Mouse (Mus musculus): ENCODE measurements around the gene Gast. TPM values are rescaled to one million over a fixed set of nuclear protein-coding genes. Genes with fewer than 3 reads are reported as not detected.
"Not testable (repeated sequence)": the region's sequence is repeated elsewhere in the genome, so short reads cannot be mapped to it uniquely, and the experiment has no call there.

Gene Gast
- polyA plus RNA-seq, 1 experiment from 2014 or later = 1.3 TPM

GRCm38 (mm10) chr11:100352076-100352857 lies 18.1 kb downstream of the Gast start:
- Histone ChIP-seq H3K4me2 (ENCODE audit: low read length) (no peak overlapping the region; the same call in 1 of the 2 replicates), H3K9ac (replicated peaks; ENCODE audit: low read length) (peak overlapping the region; percentile 21; the same call in 1 of the 2 replicates), H3K9me3 (ENCODE audit: control insufficient read depth, low read length) (no peaks in the 10 kb centered on the region), H3K4me1 (ENCODE audit: control insufficient read depth, insufficient read depth, low read length) (peaks cover 20% of the 10 kb centered on the region), H3K36me3 (ENCODE audit: control insufficient read depth, insufficient read depth, low read length) (peaks cover 24% of the 10 kb centered on the region; the same call in 1 of the 2 replicates), H3K4me3 (replicated peaks; ENCODE audit: low read depth, low read length) (no peak overlapping the region), H3K27me3 (ENCODE audit: control insufficient read depth, insufficient read depth, low read length) (no peaks in the 10 kb centered on the region), H3K27ac (replicated peaks; ENCODE audit: low read depth, low read length) (peak overlapping the region; percentile 56)
- WGBS = 32% methylated on average over 10 of the region's 10 CpGs
- ATAC-seq (ENCODE audit: low FRiP score, low TSS enrichment) (no peak), DNase-seq (peak; percentile 81)

DNA sequence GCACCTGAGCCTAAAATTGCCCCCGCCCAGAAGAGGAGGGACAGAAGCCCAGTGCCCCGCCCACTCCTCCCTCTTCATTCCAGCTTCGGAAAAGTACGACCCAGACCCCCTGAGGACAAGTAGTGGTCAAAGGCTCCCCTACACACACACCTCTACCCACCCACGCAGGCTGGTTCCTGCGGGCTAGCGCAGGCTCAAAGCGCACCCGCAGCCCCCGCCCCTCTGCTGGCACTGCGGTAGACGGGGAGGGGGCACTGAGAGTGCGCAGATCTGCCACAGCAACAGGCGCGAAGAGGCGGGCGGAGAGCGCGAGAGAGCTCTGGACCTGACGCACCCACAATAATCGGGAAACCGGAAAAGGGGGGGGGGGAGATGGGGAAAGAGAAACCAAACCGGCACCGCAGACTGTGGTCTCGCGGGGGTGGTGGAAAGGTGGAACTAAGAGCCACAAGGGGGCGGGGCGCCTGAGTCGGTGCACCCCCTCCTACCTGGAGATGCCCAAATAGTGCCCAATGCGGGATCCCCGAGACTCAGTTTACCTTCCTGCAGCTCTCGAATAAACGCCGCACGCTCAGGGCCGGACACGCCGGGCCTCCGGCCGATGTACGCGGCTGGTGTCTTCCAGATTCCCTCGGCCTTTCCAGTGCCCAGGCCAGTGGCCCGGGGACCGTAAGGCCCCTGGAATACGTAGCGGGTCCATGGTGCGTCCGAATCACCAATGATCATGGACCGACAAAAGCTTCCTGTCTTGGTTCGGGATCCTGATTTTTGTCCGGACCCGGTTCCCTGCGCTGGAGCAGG lies 21.1 kb downstream of the Gast start:
- Histone ChIP-seq H3K36me3 (ENCODE audit: control insufficient read depth, insufficient read depth, low read length) (peaks cover 12% of the 10 kb centered on the region; the same call in 1 of the 2 replicates), H3K27ac (replicated peaks; ENCODE audit: low read depth, low read length) (peak overlapping the region; percentile 69)
- ATAC-seq (ENCODE audit: low FRiP score, low TSS enrichment) = peak; percentile 62

GRCm38 (mm10) chr11:100355972-100356818 lies 22.0 kb downstream of the Gast start, which contains the start of gene Hap1:
Gene Hap1, minus strand, starts transcription at chr11:100356128.
- Histone ChIP-seq H3K4me1 (ENCODE audit: control insufficient read depth, insufficient read depth, low read length) (peaks cover 20% of the 10 kb centered on the region), H3K9me3 (ENCODE audit: control insufficient read depth, low read length) (no peaks in the 10 kb centered on the region), H3K27ac (replicated peaks; ENCODE audit: low read depth, low read length) (peak within 1 kb of the TSS; percentile 69), H3K4me3 (replicated peaks; ENCODE audit: low read depth, low read length) (peak within 1 kb of the TSS; percentile 79), H3K36me3 (ENCODE audit: control insufficient read depth, insufficient read depth, low read length) (peaks cover 12% of the 10 kb centered on the region; the same call in 1 of the 2 replicates), H3K27me3 (ENCODE audit: control insufficient read depth, insufficient read depth, low read length) (peaks cover 4% of the 10 kb centered on the region; the same call in 1 of the 2 replicates), H3K4me2 (ENCODE audit: low read length) (peak within 1 kb of the TSS; percentile 99), H3K9ac (replicated peaks; ENCODE audit: low read length) (peak within 1 kb of the TSS; percentile 75)
- ATAC-seq (ENCODE audit: low FRiP score, low TSS enrichment) = peak; percentile 73
- under 1% methylated on average over 49 of the region's 49 CpGs for WGBS
- DNase-seq = peak; percentile 92

More for the DNA sequence above, 21.1 kb downstream of the Gast start:
- no peaks in the 10 kb centered on the region for H3K9me3 ChIP-seq (ENCODE audit: control insufficient read depth, low read length)
- H3K4me3 ChIP-seq (replicated peaks; ENCODE audit: low read depth, low read length) = peak overlapping the region; percentile 79
- DNase-seq = peak; percentile 77
- peak overlapping the region; percentile 99 for H3K4me2 ChIP-seq (ENCODE audit: low read length)
- WGBS = under 1% methylated on average over 54 of the region's 54 CpGs
- peaks cover 4% of the 10 kb centered on the region; the same call in 1 of the 2 replicates for H3K27me3 ChIP-seq (ENCODE audit: control insufficient read depth, insufficient read depth, low read length)
- peaks cover 20% of the 10 kb centered on the region for H3K4me1 ChIP-seq (ENCODE audit: control insufficient read depth, insufficient read depth, low read length)
- H3K9ac ChIP-seq (replicated peaks; ENCODE audit: low read length) = peak overlapping the region; percentile 75

DNA sequence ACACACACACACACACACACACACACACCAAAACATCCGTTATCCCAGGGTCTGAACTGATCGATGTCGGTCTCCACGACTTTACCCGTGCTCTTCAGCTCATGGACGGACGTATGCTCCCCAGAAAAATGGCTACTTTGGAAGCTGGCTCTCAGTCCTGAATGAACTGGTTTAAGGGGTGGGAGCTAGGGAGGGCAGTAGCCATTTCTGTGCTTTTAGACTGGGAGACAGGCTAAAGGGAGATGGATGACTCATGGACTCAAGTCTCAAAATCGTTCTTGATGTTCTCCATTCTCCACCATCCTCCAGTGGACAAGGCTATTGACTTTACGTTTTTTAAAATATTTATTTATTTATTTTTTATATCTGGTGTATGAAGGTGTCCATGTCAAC lies 22.6 kb downstream of the Gast start:
- no peak for ATAC-seq (ENCODE audit: low FRiP score, low TSS enrichment)
- Histone ChIP-seq H3K27me3 (ENCODE audit: control insufficient read depth, insufficient read depth, low read length) (peaks cover 4% of the 10 kb centered on the region; the same call in 1 of the 2 replicates), H3K9me3 (ENCODE audit: control insufficient read depth, low read length) (no peaks in the 10 kb centered on the region), H3K9ac (replicated peaks; ENCODE audit: low read length) (peak overlapping the region; percentile 75; the same call in 1 of the 2 replicates), H3K4me1 (ENCODE audit: control insufficient read depth, insufficient read depth, low read length) (peaks cover 17% of the 10 kb centered on the region), H3K27ac (replicated peaks; ENCODE audit: low read depth, low read length) (no peak overlapping the region), H3K36me3 (ENCODE audit: control insufficient read depth, insufficient read depth, low read length) (peaks cover 12% of the 10 kb centered on the region; the same call in 1 of the 2 replicates), H3K4me3 (replicated peaks; ENCODE audit: low read depth, low read length) (peak overlapping the region; percentile 79), H3K4me2 (ENCODE audit: low read length) (peak overlapping the region; percentile 99)
- 13% methylated on average over 9 of the region's 9 CpGs for WGBS
- DNase-seq = peak; percentile 35

DNA sequence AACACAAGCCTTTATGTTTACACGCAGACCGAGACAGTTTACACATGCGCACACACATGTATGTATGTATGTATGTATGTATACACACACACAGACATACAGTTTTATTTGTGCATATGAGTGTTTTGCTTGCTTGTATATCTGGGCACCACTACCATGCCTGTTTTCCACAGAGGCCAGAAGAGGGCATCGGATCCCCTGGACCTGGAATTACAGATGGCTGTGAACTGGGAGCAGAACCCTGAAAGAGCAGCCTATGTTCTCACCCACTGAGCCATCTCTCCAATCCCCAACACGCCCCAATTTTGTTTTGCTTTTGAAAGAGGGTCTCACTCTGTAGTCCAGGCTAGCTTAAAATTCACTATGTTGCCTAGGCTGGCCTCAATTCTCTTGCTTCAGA lies 23.2 kb downstream of the Gast start:
- ATAC-seq (ENCODE audit: low FRiP score, low TSS enrichment) = no peak
- WGBS = 53% methylated on average over 5 of the region's 5 CpGs
- peaks cover 12% of the 10 kb centered on the region; the same call in 1 of the 2 replicates for H3K36me3 ChIP-seq (ENCODE audit: control insufficient read depth, insufficient read depth, low read length)
- DNase-seq = no peak
- no peak overlapping the region for H3K4me3 ChIP-seq (replicated peaks; ENCODE audit: low read depth, low read length)
- peaks cover 4% of the 10 kb centered on the region; the same call in 1 of the 2 replicates for H3K27me3 ChIP-seq (ENCODE audit: control insufficient read depth, insufficient read depth, low read length)
- no peaks in the 10 kb centered on the region for H3K9me3 ChIP-seq (ENCODE audit: control insufficient read depth, low read length)
- peaks cover 12% of the 10 kb centered on the region for H3K4me1 ChIP-seq (ENCODE audit: control insufficient read depth, insufficient read depth, low read length)
- no peak overlapping the region for H3K9ac ChIP-seq (replicated peaks; ENCODE audit: low read length)
- H3K4me2 ChIP-seq (ENCODE audit: low read length) = no peak overlapping the region
- no peak overlapping the region for H3K27ac ChIP-seq (replicated peaks; ENCODE audit: low read depth, low read length)

GRCm38 (mm10) chr11:100360175-100360574 lies 26.0 kb downstream of the Gast start:
- 84% methylated on average over 6 of the region's 6 CpGs for WGBS
- peaks cover under 1% of the 10 kb centered on the region for H3K4me1 ChIP-seq (ENCODE audit: control insufficient read depth, insufficient read depth, low read length)

DNA sequence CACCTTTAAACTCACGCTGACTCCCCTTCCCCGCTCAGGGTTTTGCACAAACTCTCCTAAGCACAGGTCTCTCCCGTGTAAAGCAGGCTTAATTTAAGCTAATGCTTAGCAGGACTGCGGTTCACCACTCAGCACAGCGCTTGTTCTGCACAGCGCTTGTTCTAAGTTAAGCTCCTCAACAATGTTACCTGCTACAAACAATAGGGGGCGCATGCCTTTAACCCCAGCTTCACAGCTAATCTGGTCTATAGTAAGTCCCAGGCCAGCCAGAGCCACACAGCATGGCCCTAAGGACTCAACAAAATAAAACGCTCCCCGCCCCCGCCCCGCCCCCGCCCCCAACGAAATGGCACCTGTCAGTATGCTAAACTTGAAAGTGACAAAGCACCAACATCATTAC lies 26.9 kb downstream of the Gast start:
- WGBS = no CpG with 5 or more reads among the region's 13 CpGs
- H3K4me2 ChIP-seq (ENCODE audit: low read length); H3K36me3 ChIP-seq (ENCODE audit: control insufficient read depth, insufficient read depth, low read length); H3K9me3 ChIP-seq (ENCODE audit: control insufficient read depth, low read length); H3K4me1 ChIP-seq (ENCODE audit: control insufficient read depth, insufficient read depth, low read length); H3K9ac ChIP-seq (replicated peaks; ENCODE audit: low read length); H3K27me3 ChIP-seq (ENCODE audit: control insufficient read depth, insufficient read depth, low read length); DNase-seq; ATAC-seq (ENCODE audit: low FRiP score, low TSS enrichment); H3K27ac ChIP-seq (replicated peaks; ENCODE audit: low read depth, low read length); H3K4me3 ChIP-seq (replicated peaks; ENCODE audit: low read depth, low read length): not testable (repeated sequence)

More at GRCm38 (mm10) chr11:100360175-100360574, 26.0 kb downstream of the Gast start:
- Histone ChIP-seq H3K4me3 (replicated peaks; ENCODE audit: low read depth, low read length) (no peak overlapping the region), H3K9ac (replicated peaks; ENCODE audit: low read length) (no peak overlapping the region), H3K9me3 (ENCODE audit: control insufficient read depth, low read length) (no peaks in the 10 kb centered on the region), H3K27ac (replicated peaks; ENCODE audit: low read depth, low read length) (no peak overlapping the region), H3K36me3 (ENCODE audit: control insufficient read depth, insufficient read depth, low read length) (no peaks in the 10 kb centered on the region), H3K4me2 (ENCODE audit: low read length) (no peak overlapping the region), H3K27me3 (ENCODE audit: control insufficient read depth, insufficient read depth, low read length) (peaks cover 4% of the 10 kb centered on the region; the same call in 1 of the 2 replicates)
- DNase-seq (no peak), ATAC-seq (ENCODE audit: low FRiP score, low TSS enrichment) (no peak)
